Mouse (Mus musculus) spleen, postnatal 14 days (tissue): ENCODE data around the gene Sik3.
"Not testable (repeated sequence)": the region's sequence is repeated elsewhere in the genome, so short reads cannot be mapped to it uniquely, and the experiment has no call there.

Experiments
- DNase-seq, 2 experiments: peaks; one replicate each; pipeline ENCODE4 v3.0.0; 2021 to 2022; ENCODE audit warnings: low spot score in 2 of 2

Gene Sik3

GRCm38 (mm10) chr9:46053014-46053666 is 40.5 kb downstream of the Sik3 start:
- DNase-seq, result no peak

- no peak for DNase-seq
Observed at GRCm38 (mm10) chr9:46058065-46058464, 45.4 kb downstream of the Sik3 start.

GRCm38 (mm10) chr9:46060249-46060648 is 47.6 kb downstream of the Sik3 start:
- no peak for DNase-seq

- DNase-seq, result no peak
Observed at GRCm38 (mm10) chr9:46061696-46062425, 49.2 kb downstream of the Sik3 start.

- DNase-seq, result no peak
Observed at GRCm38 (mm10) chr9:46064331-46064730, 51.7 kb downstream of the Sik3 start.

GRCm38 (mm10) chr9:46066711-46067110 is 54.1 kb downstream of the Sik3 start:
- no peak for DNase-seq

GRCm38 (mm10) chr9:46067691-46068090 is 55.1 kb downstream of the Sik3 start:
- DNase-seq, result no peak

GRCm38 (mm10) chr9:46069013-46069412 is 56.4 kb downstream of the Sik3 start:
- no peak for DNase-seq

- no peak for DNase-seq
Observed at GRCm38 (mm10) chr9:46072101-46072835, 59.6 kb downstream of the Sik3 start.

GRCm38 (mm10) chr9:46073443-46073842 is 60.8 kb downstream of the Sik3 start:
- DNase-seq, result no peak

GRCm38 (mm10) chr9:46075578-46075977 is 63.0 kb downstream of the Sik3 start:
- no peak for DNase-seq

GRCm38 (mm10) chr9:46082381-46082821 is 69.8 kb downstream of the Sik3 start:
- DNase-seq, result no peak

- DNase-seq, result no peak
Observed at GRCm38 (mm10) chr9:46083490-46083893, 70.9 kb downstream of the Sik3 start.

GRCm38 (mm10) chr9:46085898-46086297 is 73.3 kb downstream of the Sik3 start:
- DNase-seq, result no peak

GRCm38 (mm10) chr9:46086826-46087225 is 74.2 kb downstream of the Sik3 start:
- no peak for DNase-seq

- DNase-seq, result no peak
Observed at GRCm38 (mm10) chr9:46087461-46087860, 74.8 kb downstream of the Sik3 start.

GRCm38 (mm10) chr9:46088722-46089121 is 76.1 kb downstream of the Sik3 start:
- DNase-seq, result no peak

- DNase-seq, result no peak
Observed at GRCm38 (mm10) chr9:46090066-46090465, 77.4 kb downstream of the Sik3 start.

- DNase-seq, result not testable (repeated sequence)
Observed at GRCm38 (mm10) chr9:46091157-46091556, 78.5 kb downstream of the Sik3 start.

- no peak for DNase-seq
Observed at GRCm38 (mm10) chr9:46092633-46093032, 80.0 kb downstream of the Sik3 start.

- DNase-seq, result no peak
Observed at GRCm38 (mm10) chr9:46098360-46098985, 85.9 kb downstream of the Sik3 start.

- no peak for DNase-seq
Observed at GRCm38 (mm10) chr9:46099107-46099506, 86.5 kb downstream of the Sik3 start.
